Mouse (Mus musculus) neural tube, embryonic 14.5 days (tissue): ENCODE data around the gene Ldb3. TPM values are rescaled to one million over a fixed set of nuclear protein-coding genes. Genes with fewer than 3 reads are reported as not detected.

ENCODE experiments used
- ATAC-seq: fragments of 200-750 bp; cut with Nextera tagmentation; 2 replicates; pipeline ENCODE4 v1.8.0; 2017; ENCODE audit warnings: low read depth, mild to moderate bottlenecking, moderate TSS enrichment, moderate library complexity
- H3K27ac ChIP-seq: fragments of 300-500 bp; sonication (generic); 2 replicates; pipeline ENCODE4 v1.5.1; 2014; ENCODE audit warnings: low read depth, mild to moderate bottlenecking, control low read depth, low read length, moderate library complexity, mixed read lengths
- H3K27me3 ChIP-seq: fragments of 300-500 bp; sonication (generic); 2 replicates; pipeline ENCODE4 v1.6.1; 2014; ENCODE audit warnings: low read length; ENCODE audit not compliant: control insufficient read depth, insufficient read depth
- H3K36me3 ChIP-seq: fragments of 300-500 bp; sonication (generic); 2 replicates; pipeline ENCODE4 v1.6.1; 2014; ENCODE audit warnings: low read length, mixed read lengths; ENCODE audit not compliant: control insufficient read depth, insufficient read depth
- H3K4me1 ChIP-seq: fragments of 300-500 bp; sonication (generic); 2 replicates; pipeline ENCODE4 v1.6.1; 2014; ENCODE audit warnings: low read length; ENCODE audit not compliant: control insufficient read depth, insufficient read depth
- H3K4me2 ChIP-seq: fragments of 300-500 bp; sonication (generic); 2 replicates; pipeline ENCODE4 v1.6.1; 2014; ENCODE audit warnings: mild to moderate bottlenecking, low read depth, low read length, control low read depth
- H3K4me3 ChIP-seq: fragments of 300-500 bp; sonication (generic); 2 replicates; pipeline ENCODE4 v1.5.1; 2014; ENCODE audit warnings: low read depth, low read length, control low read depth, mixed read lengths
- H3K9ac ChIP-seq: fragments of 300-500 bp; sonication (generic); replicated peaks from 2 replicates; pipeline ENCODE4 v1.6.1; 2014; ENCODE audit warnings: low read depth, mild to moderate bottlenecking, control low read depth, low read length, mixed read lengths
- H3K9me3 ChIP-seq: fragments of 300-500 bp; sonication (generic); 2 replicates; pipeline ENCODE4 v1.6.1; 2016; ENCODE audit warnings: low read length; ENCODE audit not compliant: control insufficient read depth
- WGBS: fragments of 180-500 bp; shearing (Covaris S2); extraction: QIAGEN DNeasy Blood & Tissue Kit; methylation state at CpG from one replicate; pipeline ENCODE4 v1.1.7; 2014; 5-methylcytosine and 5-hydroxymethylcytosine counted together
- polyA plus RNA-seq: library from polyadenylated mRNA; unstranded; fragments of >200 nt; fragmentation: Nextera tagmentation; extraction: Ambion mirVana; gene quantifications from 2 replicates; pipeline ENCODE4 v1.2.1, GENCODE M21; 2014

The Ldb3 gene
- polyA plus RNA-seq, 1 experiment from 2014 or later, result 0.91 TPM

DNA sequence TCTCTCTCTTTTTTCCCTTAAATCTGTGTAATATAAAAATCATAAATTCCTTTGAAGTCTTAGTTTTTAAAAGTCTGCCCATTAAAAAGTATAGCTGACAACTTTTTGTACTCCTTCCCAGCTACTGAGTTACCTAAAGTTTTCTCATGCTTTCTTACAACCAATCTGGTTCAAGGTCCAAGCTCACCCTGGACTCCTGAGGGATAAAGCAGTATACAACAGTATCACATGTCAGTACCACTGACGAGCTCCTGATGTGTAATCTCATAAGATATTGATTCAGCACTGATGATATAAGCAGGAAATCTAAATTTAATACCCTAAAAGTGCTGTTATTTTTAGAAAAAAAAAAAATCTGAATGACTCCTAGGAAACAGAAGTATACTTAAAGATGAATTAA, 97.5 kb downstream of the Ldb3 start:
- Histone ChIP-seq H3K4me2 (no peak overlapping the region), H3K36me3 (no peaks in the 10 kb centered on the region), H3K4me1 (no peaks in the 10 kb centered on the region), H3K27me3 (no peaks in the 10 kb centered on the region), H3K4me3 (no peak overlapping the region), H3K9me3 (no peaks in the 10 kb centered on the region), H3K9ac (no peak overlapping the region), H3K27ac (no peak overlapping the region)
- ATAC-seq, result no peak
- WGBS, result 87% methylated on average over 1 of the region's 1 CpGs

DNA sequence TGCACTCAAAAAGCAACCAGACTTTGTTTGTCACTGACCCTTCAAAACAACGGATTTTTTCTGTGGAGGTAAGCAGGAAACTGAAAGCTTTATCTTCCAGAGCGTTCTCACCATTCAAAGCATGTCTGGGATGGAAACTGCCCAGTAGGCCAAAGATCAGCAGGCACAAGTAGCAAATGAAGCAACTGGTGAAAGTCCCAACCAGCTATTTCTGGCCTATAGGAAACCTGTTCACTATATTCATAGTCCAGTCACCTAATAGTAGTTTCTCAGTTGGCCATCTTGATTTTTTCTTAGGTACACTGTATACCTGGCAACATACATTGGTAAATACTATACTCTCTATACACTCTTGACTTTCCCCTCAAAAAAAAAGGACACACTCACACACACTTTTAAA, 98.6 kb downstream of the Ldb3 start:
- no peaks in the 10 kb centered on the region for H3K4me1 ChIP-seq
- WGBS, result 77% methylated on average over 2 of the region's 2 CpGs
- H3K27me3 ChIP-seq, result no peaks in the 10 kb centered on the region
- H3K9me3 ChIP-seq, result no peaks in the 10 kb centered on the region
- H3K27ac ChIP-seq, result no peak overlapping the region
- H3K4me2 ChIP-seq, result no peak overlapping the region
- H3K9ac ChIP-seq, result no peak overlapping the region
- H3K4me3 ChIP-seq, result no peak overlapping the region
- no peak for ATAC-seq
- no peaks in the 10 kb centered on the region for H3K36me3 ChIP-seq

DNA sequence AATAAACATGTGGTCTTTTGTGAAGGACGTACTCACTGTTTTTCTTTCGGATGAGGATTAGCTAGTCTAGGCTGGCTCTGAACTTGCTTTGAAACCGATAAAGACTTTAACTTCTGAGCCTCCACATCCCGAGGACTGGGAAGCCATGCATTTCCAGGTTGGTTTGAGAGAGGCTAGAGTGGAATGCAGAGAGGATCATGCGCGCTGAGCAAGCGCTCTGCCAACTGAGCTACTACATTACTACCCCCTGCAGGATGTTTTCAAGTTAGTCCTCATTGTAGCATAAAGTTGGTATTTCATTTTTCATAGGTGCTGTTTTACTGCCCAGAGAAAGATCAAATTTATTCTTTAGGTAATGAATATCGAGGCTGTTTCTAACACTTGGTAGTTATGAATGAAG, 102.3 kb downstream of the Ldb3 start:
- peaks cover 9% of the 10 kb centered on the region for H3K4me1 ChIP-seq
- no peak overlapping the region for H3K27ac ChIP-seq
- no peaks in the 10 kb centered on the region for H3K27me3 ChIP-seq
- no peak overlapping the region for H3K9ac ChIP-seq
- 73% methylated on average over 8 of the region's 8 CpGs for WGBS
- H3K36me3 ChIP-seq, result no peaks in the 10 kb centered on the region
- H3K9me3 ChIP-seq, result no peaks in the 10 kb centered on the region
- no peak for ATAC-seq
- no peak overlapping the region for H3K4me3 ChIP-seq
- H3K4me2 ChIP-seq, result no peak overlapping the region

DNA sequence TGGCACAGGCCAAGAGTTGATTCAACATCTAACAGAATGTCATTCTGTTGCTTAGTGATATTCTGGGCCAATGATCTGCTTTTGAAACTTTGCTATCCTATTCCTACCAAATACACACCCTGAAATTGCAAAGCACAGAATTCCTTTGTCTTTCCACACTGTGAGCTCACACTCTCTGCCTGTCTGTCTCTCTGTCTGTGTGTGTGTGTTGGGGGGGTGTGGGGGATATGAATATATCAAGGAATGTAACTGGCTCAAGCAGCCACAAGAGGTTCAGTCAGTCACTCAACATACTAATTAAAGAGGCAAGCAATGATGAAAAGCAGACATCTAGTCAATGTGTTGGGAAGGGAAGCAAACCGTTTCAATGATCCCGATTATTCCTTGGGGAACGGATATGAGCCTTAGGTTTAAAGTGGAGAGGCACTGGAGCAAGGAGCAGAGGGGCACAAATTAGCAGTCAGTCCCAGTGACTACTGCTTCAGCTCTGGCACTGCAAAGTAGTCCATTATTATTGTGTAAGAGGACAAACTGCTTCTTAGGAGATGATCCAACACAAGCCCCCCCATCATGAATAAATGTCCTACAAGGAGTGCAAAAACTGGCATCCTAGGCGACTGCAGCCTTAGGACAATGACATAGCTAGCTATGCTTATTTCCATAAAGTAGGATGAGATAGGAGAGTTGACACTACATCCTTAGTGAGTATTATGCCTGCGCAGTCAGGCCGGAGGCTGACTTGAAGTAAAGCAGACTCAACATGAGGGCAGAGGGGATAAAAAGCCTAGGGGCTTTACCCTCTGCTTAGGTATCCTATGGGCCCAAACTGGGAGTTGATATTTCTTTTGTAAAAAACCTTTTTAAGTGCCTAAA, 104.8 kb downstream of the Ldb3 start:
- H3K9me3 ChIP-seq, result no peaks in the 10 kb centered on the region
- no peak overlapping the region for H3K4me3 ChIP-seq
- no peak overlapping the region for H3K4me2 ChIP-seq
- H3K9ac ChIP-seq, result no peak overlapping the region
- H3K4me1 ChIP-seq, result peaks cover 9% of the 10 kb centered on the region
- H3K27ac ChIP-seq, result 0 out of 2 replicates have a peak overlapping the region, but pooled peaks have one; percentile 10
- no peaks in the 10 kb centered on the region for H3K27me3 ChIP-seq
- peak; percentile 65; the same call in 1 of the 2 replicates for ATAC-seq
- 59% methylated on average over 6 of the region's 6 CpGs for WGBS
- no peaks in the 10 kb centered on the region for H3K36me3 ChIP-seq

Other genes starting within 250 kb of the Ldb3 start
- gene Fam25c, start 233.2 kb downstream of the Ldb3 start, polyA plus RNA-seq, result not detected in 2 replicates
- gene Sncg, start 213.9 kb downstream of the Ldb3 start, polyA plus RNA-seq, result 279 and 514 TPM in 2 replicates
- gene Mmrn2, start 213.2 kb downstream of the Ldb3 start, polyA plus RNA-seq, result 2.4 and 4.3 TPM in 2 replicates
- 26.9 and 29.1 TPM in 2 replicates for gene Bmpr1a, start 85.3 kb downstream of the Ldb3 start, polyA plus RNA-seq
- not detected in 2 replicates for gene 9230112D13Rik, start 65.9 kb downstream of the Ldb3 start, polyA plus RNA-seq
- gene Opn4, start 11.5 kb upstream of the Ldb3 start, polyA plus RNA-seq, result not detected in 2 replicates
- 15.4 and 18.5 TPM in 2 replicates for gene Wapl, start 85.2 kb upstream of the Ldb3 start, polyA plus RNA-seq
- gene Grid1, start 231.4 kb upstream of the Ldb3 start, polyA plus RNA-seq, result 6.8 and 7.9 TPM in 2 replicates